Mouse (Mus musculus): ENCODE results near the gene C330007P06Rik.

GRCm38 (mm10) chrX:36816368-36816899 lies 57.5 kb downstream of the C330007P06Rik start:
- TF ChIP-seq CTCF (IDR thresholded peaks at IDR 0.05; ENCODE audit: low read depth), result no peak
- no peak for TF ChIP-seq EP300 (IDR thresholded peaks at IDR 0.05; ENCODE audit: low read depth)
